Mouse (Mus musculus): Measurements from ENCODE around the gene Mettl3.

Gene Mettl3

DNA sequence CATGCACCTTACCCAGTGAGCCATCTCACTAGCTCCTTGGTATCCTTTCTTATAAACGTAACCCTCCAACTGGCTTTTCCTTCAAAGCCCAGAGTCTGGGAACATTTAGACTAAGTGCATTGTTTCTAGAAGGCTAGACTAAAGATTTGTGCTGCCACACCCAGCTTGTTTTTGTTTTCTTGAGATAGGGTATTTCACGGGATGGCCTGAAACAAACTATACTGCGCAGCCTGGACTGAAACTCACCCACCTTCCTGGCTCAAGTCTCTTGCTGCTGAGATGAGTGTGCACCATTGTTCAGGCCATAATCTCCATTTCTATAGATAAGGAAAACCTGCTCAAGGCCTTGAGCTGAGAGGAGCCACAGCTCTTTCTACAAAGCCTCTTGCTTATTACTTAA, 20.7 kb downstream of the Mettl3 start:
- DNase-seq: no peak

DNA sequence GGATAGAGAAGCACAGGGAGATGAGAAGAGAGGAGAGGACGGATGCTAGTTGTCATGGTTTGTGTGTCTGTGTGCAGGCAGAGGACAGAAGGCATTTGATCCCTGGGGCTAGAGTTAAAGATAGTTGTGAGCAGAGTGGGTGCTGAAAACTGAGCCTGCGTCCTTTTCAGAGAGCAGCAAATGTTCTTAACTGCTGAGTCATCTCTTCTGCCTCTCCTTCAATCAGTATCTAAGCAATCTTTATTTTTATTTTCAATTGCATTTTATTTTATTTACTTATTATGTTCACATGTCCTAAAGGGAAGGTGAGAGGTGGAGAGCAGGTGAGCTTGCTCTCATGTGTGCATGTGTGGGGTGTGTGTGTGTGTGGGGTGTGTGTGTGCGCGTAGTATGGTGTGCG, 21.3 kb downstream of the Mettl3 start:
- no peak for DNase-seq

DNA sequence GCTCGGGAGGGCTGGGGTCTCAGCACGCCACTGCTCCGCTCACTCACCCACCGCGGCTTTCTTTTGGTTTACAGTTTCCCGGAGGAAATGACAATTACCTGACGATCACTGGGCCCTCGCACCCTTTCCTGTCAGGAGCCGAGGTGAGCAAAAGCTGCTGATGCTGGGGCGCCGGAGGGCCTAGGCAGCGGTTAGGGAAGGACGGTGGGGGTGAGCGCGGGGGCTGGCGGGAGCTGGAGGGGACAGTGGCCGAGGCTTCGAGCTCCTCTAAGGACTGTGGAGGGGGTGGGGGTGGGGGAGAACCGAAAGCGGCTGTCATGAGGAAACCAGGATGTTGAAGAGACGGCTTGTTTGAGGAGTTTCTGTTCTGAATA, 25.2 kb downstream of the Mettl3 start:
- DNase-seq: no peak

DNA sequence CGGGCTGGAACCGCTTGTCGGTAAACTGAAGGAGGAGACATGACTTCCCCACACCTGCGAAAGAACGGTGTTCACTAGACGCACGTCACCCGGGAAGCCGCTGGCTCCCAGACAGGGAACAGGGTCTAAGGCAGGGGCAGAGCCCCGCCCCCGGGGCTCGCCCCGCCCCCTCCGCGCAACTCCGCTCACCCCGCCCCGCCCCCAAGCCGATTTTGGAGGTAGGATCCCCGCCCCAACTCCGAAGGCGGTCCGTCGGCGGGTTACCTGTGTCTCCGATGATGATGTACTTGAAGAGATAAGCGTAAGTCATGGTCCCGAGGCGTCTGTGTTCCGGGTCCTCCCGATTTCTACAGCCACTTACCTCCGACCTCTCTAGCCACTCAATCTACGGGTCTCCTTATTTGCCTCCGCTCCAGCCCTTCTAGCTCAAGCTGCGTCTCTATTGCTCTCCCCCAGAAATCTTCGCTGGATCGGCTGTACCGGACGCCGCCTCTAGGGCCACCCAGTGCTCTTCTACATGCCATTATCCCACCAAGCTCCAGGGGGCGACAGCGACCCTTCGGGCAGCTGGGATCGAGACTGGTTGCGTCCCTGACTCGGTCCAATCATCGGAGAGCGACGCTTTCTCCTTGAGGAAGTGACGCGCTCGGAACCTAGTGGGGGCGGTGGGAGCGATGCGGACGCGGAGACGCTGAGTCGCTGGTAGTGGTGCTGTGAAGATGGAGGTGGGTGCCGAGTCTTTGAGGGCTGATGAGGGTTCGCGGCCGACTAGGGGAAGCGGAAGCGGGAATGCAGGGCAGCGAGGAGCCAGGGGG, 25.8 kb downstream of the Mettl3 start, which contains the start of the genes Tox4 and Rab2b:
Tox4 (plus strand) TSS at position 215 of the 815 bp plus-strand sequence.
Rab2b (minus strand) TSS at position 614 of the 815 bp plus-strand sequence.
- peak; percentile 99 for DNase-seq

DNA sequence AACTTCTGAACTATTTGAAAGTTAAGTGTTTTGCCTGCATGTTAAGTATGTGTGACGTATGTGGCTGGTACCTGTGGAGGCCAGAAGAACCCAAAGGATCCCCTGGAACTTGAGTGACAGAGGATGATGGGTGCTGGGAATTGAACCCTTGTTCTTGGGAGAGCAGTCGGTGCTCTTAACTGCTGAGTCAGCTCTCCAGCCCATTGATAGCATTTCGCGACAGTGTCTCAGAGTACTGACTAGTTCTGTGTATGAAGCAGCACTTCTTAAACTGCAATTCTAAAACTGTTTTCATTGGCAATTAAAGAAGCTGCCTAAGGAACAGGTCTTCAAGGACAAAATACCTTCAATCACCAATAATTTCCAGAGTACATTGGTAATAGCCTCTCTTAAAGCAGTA, 27.7 kb downstream of the Mettl3 start:
- no peak for DNase-seq

DNA sequence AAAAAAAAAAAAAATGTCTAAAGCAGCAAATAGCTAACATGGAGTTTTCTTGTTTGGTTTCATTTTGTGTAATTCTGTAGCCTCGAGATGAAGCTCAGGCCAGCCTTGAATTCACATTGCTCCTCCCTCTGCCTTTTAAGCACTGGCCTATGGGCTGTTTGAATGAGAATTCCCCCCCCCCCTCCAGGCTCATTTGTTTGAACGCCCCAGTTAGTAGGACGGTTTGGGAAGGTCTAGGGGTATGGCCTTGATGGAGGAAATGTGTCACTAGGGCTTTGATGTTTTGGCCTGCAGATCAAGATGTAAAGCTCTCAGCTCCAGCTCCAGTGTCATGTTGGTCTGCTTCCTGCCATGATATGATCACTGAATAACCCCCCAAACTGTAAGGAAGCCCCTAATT, 32.1 kb downstream of the Mettl3 start:
- no peak for DNase-seq

DNA sequence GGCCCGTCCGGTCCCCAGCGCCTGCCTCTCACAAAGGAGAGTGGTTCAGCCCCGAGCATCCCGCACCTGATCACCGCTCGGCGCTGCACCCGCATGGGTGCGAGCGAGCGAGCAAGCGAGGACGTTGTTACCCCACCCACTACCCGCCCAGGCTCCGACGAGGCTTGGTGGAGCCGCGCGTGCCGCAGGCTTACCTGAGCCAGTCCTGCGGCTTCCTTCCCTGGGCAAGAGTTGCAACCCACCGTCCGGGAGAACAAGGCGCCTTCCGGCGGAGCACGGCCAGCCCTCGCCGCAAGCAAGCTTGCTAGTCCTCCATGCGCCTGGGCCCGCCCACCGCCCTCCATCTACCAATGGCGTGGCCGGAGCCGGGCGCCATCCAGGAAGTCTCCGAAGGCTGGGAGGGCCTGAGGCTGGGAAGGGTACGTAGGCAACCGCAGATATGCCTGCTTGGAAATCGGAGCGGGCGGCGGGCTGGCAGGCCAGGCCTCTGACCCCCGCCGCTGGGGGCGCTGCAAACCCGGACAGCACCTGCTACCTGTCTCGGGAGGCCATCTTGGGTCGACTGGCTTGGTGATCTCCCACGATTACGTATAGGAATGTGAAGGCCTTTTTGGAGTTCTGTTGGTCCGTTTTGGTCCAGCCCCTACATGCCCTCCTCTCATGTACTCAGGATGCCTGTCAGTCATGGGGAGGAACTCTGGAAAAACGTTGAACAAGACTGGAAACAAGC, 47.3 kb downstream of the Mettl3 start, which contains the start of gene Chd8:
Chd8 (minus strand) TSS at position 297 of the 730 bp plus-strand sequence.
- peak; percentile 99 for DNase-seq

DNA sequence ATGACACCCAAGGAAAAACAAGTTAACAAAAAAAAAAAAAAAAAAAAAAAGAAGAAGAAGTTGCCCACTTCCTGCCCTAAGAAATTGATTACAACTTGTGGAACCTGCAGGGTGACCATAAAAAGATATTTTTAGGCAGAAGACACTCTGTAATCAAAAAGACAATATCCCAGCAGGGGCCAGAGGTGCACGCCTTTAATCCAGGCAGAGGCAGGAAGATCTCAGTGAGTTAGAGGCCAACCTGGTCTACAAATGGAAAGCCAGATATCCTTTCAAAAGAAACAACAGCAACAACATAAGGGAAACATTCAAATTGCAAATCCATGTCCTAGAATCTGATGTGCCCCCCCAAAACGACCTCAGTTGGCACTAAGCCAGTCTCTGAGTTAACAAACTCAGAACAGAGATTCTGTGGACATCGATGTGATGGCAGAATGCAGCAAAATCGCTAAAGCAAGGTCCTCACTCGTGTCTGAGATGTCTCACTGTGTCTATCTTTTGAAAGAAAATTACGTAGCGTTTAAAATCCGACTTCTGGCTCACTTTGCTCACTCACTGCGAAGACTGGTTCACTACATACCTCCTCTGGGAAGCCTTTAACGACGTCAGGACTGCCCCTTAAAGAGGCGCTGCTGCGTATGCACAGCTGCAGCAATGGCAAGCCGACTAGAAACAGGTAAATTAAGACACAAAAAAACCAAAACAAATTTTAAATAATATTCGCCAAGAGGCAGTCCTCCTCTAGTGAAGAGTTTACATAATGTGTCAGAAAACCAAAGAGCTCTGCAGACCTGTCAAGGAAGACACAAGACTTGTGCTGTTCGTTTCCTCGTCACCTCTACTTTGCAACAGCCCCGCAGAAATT, 48.4 kb downstream of the Mettl3 start:
- peak; percentile 15 to 18 for DNase-seq

DNA sequence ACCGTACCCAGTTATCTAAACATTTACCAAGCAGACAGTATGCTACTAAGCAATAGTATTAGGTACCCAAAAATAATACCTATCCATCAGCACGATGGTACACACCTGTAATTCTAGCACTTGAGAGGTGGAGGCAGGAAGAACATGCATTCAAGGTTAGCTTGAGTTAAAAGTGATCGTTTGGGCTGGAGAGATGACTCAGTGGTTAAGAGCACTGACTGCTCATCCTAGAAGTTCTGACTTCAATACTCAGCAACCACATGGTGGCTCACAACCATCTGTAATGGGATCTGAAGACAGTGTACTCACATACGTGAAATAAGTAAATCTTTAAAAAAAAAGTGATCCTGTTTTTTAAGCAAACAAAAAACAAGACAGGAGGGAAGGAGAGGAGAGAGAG, 58.8 kb downstream of the Mettl3 start:
- DNase-seq: no peak
